Mouse (Mus musculus): ENCODE data around the gene Tomm6. TPM values are rescaled to one million over a fixed set of nuclear protein-coding genes. Genes with fewer than 3 reads are reported as not detected.
"Not testable (repeated sequence)": the region's sequence is repeated elsewhere in the genome, so short reads cannot be mapped to it uniquely, and the experiment has no call there.

Gene Tomm6
- polyA plus RNA-seq, 1 experiment from 2014 or later = 376 TPM

GRCm38 (mm10) chr17:47669166-47669565, 19.0 kb downstream of the Tomm6 start:
- no peak for ATAC-seq (ENCODE audit: insufficient read depth, low FRiP score)

GRCm38 (mm10) chr17:47664474-47664873, 23.7 kb downstream of the Tomm6 start:
- 78% methylated on average over 7 of the region's 7 CpGs for WGBS
- H3K4me3 ChIP-seq (replicated peaks; ENCODE audit: low read length) = no peak overlapping the region
- H3K36me3 ChIP-seq (ENCODE audit: control insufficient read depth, insufficient read depth, low read length) = no peaks in the 10 kb centered on the region
- no peaks in the 10 kb centered on the region for H3K9me3 ChIP-seq (replicated peaks; ENCODE audit: control insufficient read depth, low read length)
- H3K27me3 ChIP-seq (ENCODE audit: control insufficient read depth, insufficient read depth, low read length) = no peaks in the 10 kb centered on the region
- ATAC-seq (ENCODE audit: insufficient read depth, low FRiP score) = no peak
- no peak overlapping the region for H3K4me2 ChIP-seq (ENCODE audit: low read depth, low read length)
- no peaks in the 10 kb centered on the region for H3K4me1 ChIP-seq (ENCODE audit: control insufficient read depth, insufficient read depth, low read length)
- H3K27ac ChIP-seq (ENCODE audit: low read length) = no peak overlapping the region
- no peak overlapping the region for H3K9ac ChIP-seq (ENCODE audit: low read length)

More at GRCm38 (mm10) chr17:47669166-47669565, 19.0 kb downstream of the Tomm6 start:
- Histone ChIP-seq H3K27me3 (ENCODE audit: control insufficient read depth, insufficient read depth, low read length) (no peaks in the 10 kb centered on the region), H3K36me3 (ENCODE audit: control insufficient read depth, insufficient read depth, low read length) (no peaks in the 10 kb centered on the region), H3K4me2 (ENCODE audit: low read depth, low read length) (no peak overlapping the region), H3K4me1 (ENCODE audit: control insufficient read depth, insufficient read depth, low read length) (peaks cover 9% of the 10 kb centered on the region), H3K27ac (ENCODE audit: low read length) (no peak overlapping the region), H3K9ac (ENCODE audit: low read length) (no peak overlapping the region), H3K9me3 (replicated peaks; ENCODE audit: control insufficient read depth, low read length) (no peaks in the 10 kb centered on the region), H3K4me3 (replicated peaks; ENCODE audit: low read length) (no peak overlapping the region)
- WGBS = 66% methylated on average over 4 of the region's 4 CpGs

- Histone ChIP-seq H3K27ac (ENCODE audit: low read length) (no peak overlapping the region), H3K9ac (ENCODE audit: low read length) (no peak overlapping the region), H3K4me3 (replicated peaks; ENCODE audit: low read length) (no peak overlapping the region), H3K27me3 (ENCODE audit: control insufficient read depth, insufficient read depth, low read length) (no peaks in the 10 kb centered on the region), H3K4me2 (ENCODE audit: low read depth, low read length) (no peak overlapping the region), H3K36me3 (ENCODE audit: control insufficient read depth, insufficient read depth, low read length) (no peaks in the 10 kb centered on the region), H3K4me1 (ENCODE audit: control insufficient read depth, insufficient read depth, low read length) (no peaks in the 10 kb centered on the region), H3K9me3 (replicated peaks; ENCODE audit: control insufficient read depth, low read length) (no peaks in the 10 kb centered on the region)
- peak; percentile 40; the same call in 1 of the 2 replicates for ATAC-seq (ENCODE audit: insufficient read depth, low FRiP score)
- 68% methylated on average over 9 of the region's 9 CpGs for WGBS
Measured at GRCm38 (mm10) chr17:47663009-47663713, 25.0 kb downstream of the Tomm6 start.

GRCm38 (mm10) chr17:47658741-47659243, 29.4 kb downstream of the Tomm6 start:
- WGBS = 75% methylated on average over 3 of the region's 3 CpGs
- Histone ChIP-seq H3K4me2 (ENCODE audit: low read depth, low read length) (no peak overlapping the region), H3K9me3 (replicated peaks; ENCODE audit: control insufficient read depth, low read length) (no peaks in the 10 kb centered on the region), H3K27ac (ENCODE audit: low read length) (no peak overlapping the region), H3K36me3 (ENCODE audit: control insufficient read depth, insufficient read depth, low read length) (no peaks in the 10 kb centered on the region), H3K9ac (ENCODE audit: low read length) (no peak overlapping the region), H3K4me3 (replicated peaks; ENCODE audit: low read length) (no peak overlapping the region), H3K27me3 (ENCODE audit: control insufficient read depth, insufficient read depth, low read length) (no peaks in the 10 kb centered on the region), H3K4me1 (ENCODE audit: control insufficient read depth, insufficient read depth, low read length) (no peaks in the 10 kb centered on the region)
- no peak for ATAC-seq (ENCODE audit: insufficient read depth, low FRiP score)

GRCm38 (mm10) chr17:47657901-47658300, 30.3 kb downstream of the Tomm6 start:
- no peaks in the 10 kb centered on the region for H3K36me3 ChIP-seq (ENCODE audit: control insufficient read depth, insufficient read depth, low read length)
- no peak for ATAC-seq (ENCODE audit: insufficient read depth, low FRiP score)
- H3K4me2 ChIP-seq (ENCODE audit: low read depth, low read length) = no peak overlapping the region
- H3K4me1 ChIP-seq (ENCODE audit: control insufficient read depth, insufficient read depth, low read length) = no peaks in the 10 kb centered on the region
- H3K9me3 ChIP-seq (replicated peaks; ENCODE audit: control insufficient read depth, low read length) = no peaks in the 10 kb centered on the region
- H3K9ac ChIP-seq (ENCODE audit: low read length) = no peak overlapping the region
- H3K27me3 ChIP-seq (ENCODE audit: control insufficient read depth, insufficient read depth, low read length) = no peaks in the 10 kb centered on the region
- no peak overlapping the region for H3K4me3 ChIP-seq (replicated peaks; ENCODE audit: low read length)
- H3K27ac ChIP-seq (ENCODE audit: low read length) = no peak overlapping the region
- WGBS = 84% methylated on average over 4 of the region's 4 CpGs

GRCm38 (mm10) chr17:47655697-47656096, 32.5 kb downstream of the Tomm6 start:
- H3K9me3 ChIP-seq (replicated peaks; ENCODE audit: control insufficient read depth, low read length) = no peaks in the 10 kb centered on the region
- H3K4me1 ChIP-seq (ENCODE audit: control insufficient read depth, insufficient read depth, low read length) = no peaks in the 10 kb centered on the region
- H3K4me2 ChIP-seq (ENCODE audit: low read depth, low read length) = no peak overlapping the region
- H3K9ac ChIP-seq (ENCODE audit: low read length) = no peak overlapping the region
- no peak overlapping the region for H3K27ac ChIP-seq (ENCODE audit: low read length)
- H3K27me3 ChIP-seq (ENCODE audit: control insufficient read depth, insufficient read depth, low read length) = no peaks in the 10 kb centered on the region
- H3K4me3 ChIP-seq (replicated peaks; ENCODE audit: low read length) = no peak overlapping the region
- WGBS = 70% methylated on average over 5 of the region's 5 CpGs
- ATAC-seq (ENCODE audit: insufficient read depth, low FRiP score) = no peak
- H3K36me3 ChIP-seq (ENCODE audit: control insufficient read depth, insufficient read depth, low read length) = no peaks in the 10 kb centered on the region

- 91% methylated on average over 8 of the region's 8 CpGs for WGBS
- not testable (repeated sequence) for ATAC-seq (ENCODE audit: insufficient read depth, low FRiP score)
Measured at GRCm38 (mm10) chr17:47654346-47654745, 33.8 kb downstream of the Tomm6 start.

GRCm38 (mm10) chr17:47651953-47652352, 36.2 kb downstream of the Tomm6 start:
- Histone ChIP-seq H3K9me3 (replicated peaks; ENCODE audit: control insufficient read depth, low read length) (no peaks in the 10 kb centered on the region), H3K4me3 (replicated peaks; ENCODE audit: low read length) (no peak overlapping the region), H3K4me2 (ENCODE audit: low read depth, low read length) (no peak overlapping the region), H3K36me3 (ENCODE audit: control insufficient read depth, insufficient read depth, low read length) (no peaks in the 10 kb centered on the region), H3K9ac (ENCODE audit: low read length) (no peak overlapping the region), H3K27me3 (ENCODE audit: control insufficient read depth, insufficient read depth, low read length) (no peaks in the 10 kb centered on the region), H3K27ac (ENCODE audit: low read length) (no peak overlapping the region), H3K4me1 (ENCODE audit: control insufficient read depth, insufficient read depth, low read length) (no peaks in the 10 kb centered on the region)
- ATAC-seq (ENCODE audit: insufficient read depth, low FRiP score) = no peak
- 78% methylated on average over 2 of the region's 2 CpGs for WGBS

More at GRCm38 (mm10) chr17:47654346-47654745, 33.8 kb downstream of the Tomm6 start:
- H3K4me2 ChIP-seq (ENCODE audit: low read depth, low read length); H3K9ac ChIP-seq (ENCODE audit: low read length); H3K27me3 ChIP-seq (ENCODE audit: control insufficient read depth, insufficient read depth, low read length); H3K27ac ChIP-seq (ENCODE audit: low read length); H3K9me3 ChIP-seq (replicated peaks; ENCODE audit: control insufficient read depth, low read length); H3K4me3 ChIP-seq (replicated peaks; ENCODE audit: low read length); H3K36me3 ChIP-seq (ENCODE audit: control insufficient read depth, insufficient read depth, low read length); H3K4me1 ChIP-seq (ENCODE audit: control insufficient read depth, insufficient read depth, low read length): not testable (repeated sequence)

- Histone ChIP-seq H3K27me3 (ENCODE audit: control insufficient read depth, insufficient read depth, low read length) (no peaks in the 10 kb centered on the region), H3K4me1 (ENCODE audit: control insufficient read depth, insufficient read depth, low read length) (no peaks in the 10 kb centered on the region), H3K4me3 (replicated peaks; ENCODE audit: low read length) (no peak overlapping the region), H3K4me2 (ENCODE audit: low read depth, low read length) (no peak overlapping the region), H3K9me3 (replicated peaks; ENCODE audit: control insufficient read depth, low read length) (no peaks in the 10 kb centered on the region), H3K9ac (ENCODE audit: low read length) (no peak overlapping the region), H3K36me3 (ENCODE audit: control insufficient read depth, insufficient read depth, low read length) (no peaks in the 10 kb centered on the region), H3K27ac (ENCODE audit: low read length) (no peak overlapping the region)
- WGBS = 61% methylated on average over 4 of the region's 4 CpGs
- no peak for ATAC-seq (ENCODE audit: insufficient read depth, low FRiP score)
Measured at GRCm38 (mm10) chr17:47648966-47649365, 39.2 kb downstream of the Tomm6 start.

All from stomach, embryonic 16.5 days (tissue).